Mouse (Mus musculus) central nervous system, embryonic 14 days (tissue): ENCODE measurements around the gene Fam168a. TPM values are rescaled to one million over a fixed set of nuclear protein-coding genes. Genes with fewer than 3 reads are reported as not detected.

Source experiments
- polyA plus RNA-seq: library from polyadenylated mRNA; depleted of rRNA; stranded (reverse); fragments of >200 nt; gene quantifications from 2 replicates; pipeline ENCODE4 v1.2.3, GENCODE M21; 2012; rRNA removed

Gene Fam168a
- 91.4 and 99.3 TPM in 2 replicates for polyA plus RNA-seq

DNA sequence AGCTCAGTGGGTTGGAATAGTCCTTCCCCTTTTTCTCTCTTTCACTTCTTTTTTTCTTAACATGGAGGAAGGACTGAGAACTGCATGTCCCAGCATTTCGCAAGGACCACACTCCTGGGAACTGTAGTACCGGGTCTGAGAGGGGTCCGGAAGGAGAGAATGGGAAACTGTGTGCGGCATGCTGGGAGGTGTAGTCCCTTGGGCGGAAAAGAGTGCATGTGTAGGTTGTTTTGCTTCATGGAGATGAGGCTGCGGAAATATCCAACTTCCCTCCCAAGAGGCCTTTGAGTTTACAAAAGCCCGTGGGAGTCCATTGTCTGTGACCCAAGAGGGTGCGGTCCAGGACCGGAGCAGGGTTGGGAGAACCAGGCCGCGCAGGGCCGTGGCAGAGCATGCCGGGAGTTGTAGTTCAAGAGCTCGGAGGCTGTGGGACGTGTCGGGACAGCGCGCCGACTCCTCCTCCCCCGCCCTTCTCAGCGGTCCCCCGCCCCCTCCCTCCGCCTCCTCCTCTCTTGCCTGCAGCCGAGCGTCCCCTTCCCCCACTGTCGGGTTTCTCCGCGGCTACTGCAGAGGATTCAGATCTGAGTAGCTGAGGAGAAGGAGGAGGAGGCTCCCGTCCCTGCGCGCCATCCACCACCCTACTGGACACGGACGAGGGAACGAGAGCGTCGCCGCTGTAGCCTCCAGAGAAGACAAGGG lies at the start of gene Fam168a:
TSS of gene Fam168a (plus strand) at position 493 of the 699 bp plus-strand sequence.

GRCm38 (mm10) chr7:100662231-100662630 lies 44.2 kb upstream of the Fam168a start, which contains the start of gene Plekhb1:
Gene Plekhb1 (minus strand): TSS chr7:100662414.

DNA sequence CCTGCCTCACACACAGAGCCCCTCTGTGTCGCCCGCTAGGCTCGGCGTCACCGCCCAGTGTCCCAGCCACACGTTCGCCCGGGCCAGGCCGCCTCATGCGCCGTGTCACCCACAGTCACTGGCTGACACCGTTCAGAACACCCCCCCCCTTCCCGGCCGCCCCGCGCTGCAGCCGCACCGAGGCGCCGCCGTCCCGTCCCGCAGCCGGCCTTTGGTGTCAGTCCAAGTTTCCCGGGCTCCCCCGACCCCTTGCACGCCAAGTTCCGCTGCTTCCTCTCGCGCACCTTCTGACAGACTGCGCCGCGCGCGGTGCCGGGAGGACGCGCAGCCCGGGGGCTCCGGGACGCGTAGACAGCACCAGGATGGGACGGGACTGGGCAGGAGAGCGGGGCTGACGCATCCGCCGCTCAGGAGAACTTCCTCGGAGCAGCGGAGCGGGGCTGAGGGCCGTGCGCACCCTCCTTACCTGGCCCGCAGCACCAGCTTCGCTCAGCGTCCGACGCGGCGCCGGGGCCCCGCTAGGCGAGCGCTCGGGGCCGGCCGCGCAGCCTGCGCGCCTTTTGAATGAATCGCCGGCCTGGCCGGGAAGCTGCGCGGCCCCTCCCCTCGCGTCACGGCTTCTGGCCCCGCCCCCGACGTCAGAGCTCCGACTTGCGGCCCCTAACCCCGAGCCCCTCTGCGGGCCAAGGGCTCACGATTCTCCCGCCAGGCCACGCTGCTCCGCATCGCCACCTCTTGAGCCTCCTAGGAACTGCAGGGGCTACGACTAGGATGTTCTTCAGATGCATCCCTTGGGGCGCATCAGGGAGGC lies 156.6 kb downstream of the Fam168a start, which contains the start of gene Relt:
TSS of gene Relt (minus strand) at position 619 of the 811 bp plus-strand sequence.

Other genes with a start within 250 kb of the Fam168a start
- gene Ucp3, start 233.6 kb upstream of the Fam168a start, polyA plus RNA-seq = 0.04 and 0.07 TPM in 2 replicates
- gene Ucp2, start 213.3 kb upstream of the Fam168a start, polyA plus RNA-seq = 35.7 and 50.4 TPM in 2 replicates
- gene Dnajb13, start 191.7 kb upstream of the Fam168a start, polyA plus RNA-seq = 4.1 and 4.6 TPM in 2 replicates
- 12.4 and 13.5 TPM in 2 replicates for gene Coa4, start 169.6 kb upstream of the Fam168a start, polyA plus RNA-seq
- 133 and 139 TPM in 2 replicates for gene Rab6a, start 99.2 kb upstream of the Fam168a start, polyA plus RNA-seq
- 42.5 and 44.5 TPM in 2 replicates for gene Mrpl48, start 98.3 kb upstream of the Fam168a start, polyA plus RNA-seq
- 5.4 and 9.1 TPM in 2 replicates for gene Plekhb1, start 44.2 kb upstream of the Fam168a start, polyA plus RNA-seq
- gene Relt, start 156.8 kb downstream of the Fam168a start, polyA plus RNA-seq = 5.0 and 6.0 TPM in 2 replicates
- gene Arhgef17, start 225.5 kb downstream of the Fam168a start, polyA plus RNA-seq = 21.5 and 26.5 TPM in 2 replicates